Mouse (Mus musculus): Measurements from ENCODE around the gene Vsx1. TPM values are rescaled to one million over a fixed set of nuclear protein-coding genes. Genes with fewer than 3 reads are reported as not detected.

Gene Vsx1
- total RNA-seq, 2 experiments from 2014 or later = 0.11 TPM; not detected in 1

DNA sequence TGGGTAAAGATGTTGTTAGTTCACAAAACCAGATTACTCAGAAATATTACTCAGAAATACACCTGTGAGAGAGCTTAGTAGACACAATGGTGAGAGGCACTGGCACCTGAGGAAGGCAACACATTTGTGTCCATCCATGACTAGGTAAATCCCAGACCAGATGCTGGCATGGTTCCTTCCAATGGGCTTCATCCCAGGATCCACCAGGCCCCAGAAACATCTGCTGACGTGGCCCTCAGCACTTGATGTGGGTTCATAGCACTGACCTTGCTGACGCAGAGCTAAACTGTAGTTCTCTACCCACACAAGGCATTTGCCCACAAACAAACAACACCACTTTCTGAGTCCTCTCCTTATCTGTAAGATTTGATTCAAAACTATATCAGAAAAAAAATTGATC, 34.3 kb downstream of the Vsx1 start:
- intact Hi-C loops (cut with DNase I) = no loop called here
- no peak for TF ChIP-seq CTCF (IDR thresholded peaks at IDR 0.05)
- DNase-seq (ENCODE audit: extremely low spot score in 1 of 2, low spot score in 2 of 2) = no peak
- no peak overlapping the region for H3K4me3 ChIP-seq
- H3K27ac ChIP-seq = no peak overlapping the region

DNA sequence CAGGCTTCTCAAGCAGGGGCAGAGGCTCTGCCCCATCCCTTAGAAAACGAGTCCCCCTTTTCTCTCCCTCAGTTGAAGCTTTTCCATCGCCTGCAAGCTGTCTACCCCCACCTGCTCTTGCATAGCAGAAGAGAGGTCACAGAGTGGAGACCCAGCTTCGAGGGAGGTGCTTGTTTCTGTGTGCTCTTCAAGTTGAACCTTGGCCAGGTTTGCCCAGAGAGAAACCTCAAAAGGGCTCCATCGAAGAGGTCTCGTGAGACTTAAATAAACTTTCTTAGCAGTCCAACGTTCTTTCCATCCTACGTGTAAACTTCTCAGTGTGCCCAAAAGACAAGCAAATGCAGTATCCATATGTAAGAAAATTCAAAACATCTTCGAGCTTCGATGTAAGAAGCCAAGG, 37.8 kb downstream of the Vsx1 start:
- intact Hi-C loops (cut with DNase I) = no loop called here
- no peak for DNase-seq (ENCODE audit: extremely low spot score in 1 of 2, low spot score in 2 of 2)
- Histone ChIP-seq H3K27ac (no peak overlapping the region), H3K4me3 (no peak overlapping the region)
- TF ChIP-seq CTCF (IDR thresholded peaks at IDR 0.05) = no peak

DNA sequence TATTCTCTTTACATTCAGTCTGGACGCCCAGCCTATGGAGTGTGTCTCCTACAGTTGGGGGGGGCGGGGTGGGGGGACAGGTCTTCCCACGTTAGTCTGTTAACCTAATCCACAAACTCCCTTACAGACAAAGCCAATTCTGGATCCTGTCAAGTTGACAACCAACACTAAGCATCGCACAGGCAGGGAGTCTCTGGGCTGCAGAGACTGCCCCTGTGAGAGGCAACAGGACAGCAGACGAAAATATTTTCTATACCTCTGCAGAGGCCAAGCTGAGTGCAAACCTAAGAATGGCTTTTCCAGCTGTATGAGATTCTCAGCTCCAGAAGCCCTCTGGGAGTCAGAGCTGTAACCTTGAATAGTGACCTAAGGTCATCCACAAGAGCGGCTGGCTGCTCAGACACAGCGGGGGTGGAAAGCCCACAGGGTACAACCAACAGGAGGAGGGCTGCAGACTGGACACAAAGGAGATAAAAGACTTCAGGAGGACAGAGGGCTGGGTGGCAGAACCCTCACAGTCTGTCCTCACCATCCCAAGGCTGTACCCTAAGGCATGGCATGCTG, 38.6 kb downstream of the Vsx1 start:
- Histone ChIP-seq H3K27ac (no peak overlapping the region), H3K4me3 (no peak overlapping the region)
- DNase-seq (ENCODE audit: extremely low spot score in 1 of 2, low spot score in 2 of 2) = no peak
- intact Hi-C loops (cut with DNase I) = no loop called here
- TF ChIP-seq CTCF (IDR thresholded peaks at IDR 0.05) = no peak

DNA sequence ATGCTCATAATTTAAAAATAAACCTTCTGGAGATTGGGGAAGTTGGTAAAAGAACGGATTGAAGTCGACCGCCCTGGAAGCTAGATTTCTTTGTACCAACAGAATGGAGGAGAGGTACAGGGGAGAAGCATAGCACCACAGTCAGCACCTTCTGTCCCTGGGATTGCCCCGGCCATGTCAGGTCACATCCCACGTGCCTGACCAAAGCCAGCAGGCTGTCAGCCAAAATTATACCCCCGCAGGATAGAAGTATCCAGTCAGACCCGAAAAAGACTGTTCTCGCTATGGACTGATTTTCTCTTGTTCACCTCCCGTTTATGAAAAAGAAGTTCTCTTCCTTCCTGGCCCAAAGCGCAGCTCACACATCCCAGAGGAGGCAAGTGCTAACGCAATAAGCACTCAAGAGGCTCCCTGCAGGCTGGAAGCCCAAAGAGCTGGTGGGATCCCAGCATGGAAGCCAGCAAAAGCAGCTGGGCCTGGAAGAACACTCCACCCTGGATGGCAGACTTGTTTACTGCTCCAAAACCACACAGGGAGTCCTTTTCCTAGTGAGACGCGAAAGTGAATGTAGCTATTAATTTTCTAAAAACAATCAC, 40.8 kb downstream of the Vsx1 start:
- TF ChIP-seq CTCF (IDR thresholded peaks at IDR 0.05) = no peak
- Histone ChIP-seq H3K27ac (peak overlapping the region; percentile 75), H3K4me3 (no peak overlapping the region)
- no peak for DNase-seq (ENCODE audit: extremely low spot score in 1 of 2, low spot score in 2 of 2)
- intact Hi-C loops (cut with DNase I) = no loop called here

DNA sequence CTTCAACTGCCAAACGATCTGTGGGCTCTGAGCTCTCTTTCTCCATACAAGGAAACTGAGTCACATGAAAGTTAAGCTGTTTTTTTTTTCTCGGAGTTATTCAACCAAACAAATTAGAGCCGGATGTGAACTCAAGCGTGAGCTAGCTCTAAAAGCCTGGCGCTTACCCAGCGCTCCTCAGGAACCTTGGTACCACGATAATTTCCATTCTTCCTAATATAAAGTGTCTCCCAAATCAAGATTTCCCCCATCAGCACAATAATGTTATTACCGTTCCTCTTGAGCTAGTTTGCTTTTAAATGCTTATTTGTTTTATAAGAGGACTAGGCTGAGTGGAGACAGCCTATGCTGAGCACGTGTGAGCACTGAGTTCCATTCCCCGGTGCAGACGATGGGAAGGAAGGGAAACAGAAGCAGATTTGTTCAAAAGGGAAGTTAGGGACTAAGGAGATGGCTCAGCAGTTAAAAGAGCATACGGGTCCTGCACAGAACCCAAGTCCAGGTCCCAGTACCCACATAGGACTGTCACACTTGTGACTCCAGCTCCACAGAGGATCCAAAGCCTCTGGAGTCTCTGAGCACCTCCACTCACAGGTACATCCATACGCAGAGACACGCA, 41.4 kb downstream of the Vsx1 start:
- Histone ChIP-seq H3K4me3 (no peak overlapping the region), H3K27ac (peak overlapping the region; percentile 75)
- TF ChIP-seq CTCF (IDR thresholded peaks at IDR 0.05) = no peak
- no peak for DNase-seq (ENCODE audit: extremely low spot score in 1 of 2, low spot score in 2 of 2)
- intact Hi-C loops (cut with DNase I) = no loop called here

DNA sequence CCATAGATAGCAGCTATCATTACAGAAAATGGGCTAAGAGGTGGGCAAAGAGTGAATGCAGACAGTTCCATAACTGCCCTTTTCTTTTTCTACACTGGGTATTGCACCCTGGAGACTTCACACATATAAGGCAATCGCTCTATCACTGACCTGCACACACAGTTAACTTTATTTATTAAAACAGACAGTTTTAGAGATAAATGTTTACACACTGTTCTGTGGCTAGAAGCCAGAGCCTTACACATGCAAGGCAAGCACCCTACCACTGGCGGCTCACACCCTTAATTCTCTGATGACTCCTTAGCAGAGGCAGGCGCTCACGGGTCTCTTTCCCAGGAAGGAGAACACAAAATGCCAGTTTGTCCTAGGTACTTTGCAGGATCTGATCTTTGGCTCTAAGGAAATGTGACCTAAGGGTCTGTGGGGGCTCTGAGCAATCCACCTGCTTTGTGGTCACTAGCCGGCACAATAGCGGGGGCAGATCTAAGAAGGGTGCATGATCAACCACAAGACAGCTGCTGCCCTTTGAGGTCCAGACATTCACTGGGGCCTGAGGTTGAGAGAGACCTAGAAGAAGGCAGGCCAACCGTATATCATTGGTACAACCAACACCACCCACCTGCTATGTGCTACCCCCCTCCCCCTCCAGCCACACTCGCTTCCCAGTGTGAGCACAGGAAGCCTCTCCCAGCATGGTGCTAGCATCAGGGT, 42.6 kb downstream of the Vsx1 start:
- Histone ChIP-seq H3K27ac (no peak overlapping the region), H3K4me3 (no peak overlapping the region)
- DNase-seq (ENCODE audit: extremely low spot score in 1 of 2, low spot score in 2 of 2) = no peak
- TF ChIP-seq CTCF (IDR thresholded peaks at IDR 0.05) = no peak
- intact Hi-C loops (cut with DNase I) = no loop called here

GRCm38 (mm10) chr2:150645225-150645624, 43.9 kb downstream of the Vsx1 start:
- intact Hi-C loops (cut with DNase I) = no loop called here
- DNase-seq (ENCODE audit: extremely low spot score in 1 of 2, low spot score in 2 of 2) = no peak
- Histone ChIP-seq H3K27ac (peak overlapping the region; percentile 55; the same call in 1 of the 2 replicates), H3K4me3 (no peak overlapping the region)
- TF ChIP-seq CTCF (IDR thresholded peaks at IDR 0.05) = no peak

- TF ChIP-seq CTCF (IDR thresholded peaks at IDR 0.05) = no peak
- intact Hi-C loops (cut with DNase I) = no loop called here
- peak; percentile 22 to 67 for DNase-seq (ENCODE audit: extremely low spot score in 1 of 2, low spot score in 2 of 2)
- Histone ChIP-seq H3K4me3 (no peak overlapping the region), H3K27ac (peak overlapping the region; percentile 74)
These were observed 45.3 kb downstream of the Vsx1 start for GRCm38 (mm10) chr2:150643726-150644415.

GRCm38 (mm10) chr2:150643166-150643565, 46.0 kb downstream of the Vsx1 start:
- no peak for TF ChIP-seq CTCF (IDR thresholded peaks at IDR 0.05)
- DNase-seq (ENCODE audit: extremely low spot score in 1 of 2, low spot score in 2 of 2) = no peak
- intact Hi-C loops (cut with DNase I) = no loop called here
- Histone ChIP-seq H3K4me3 (no peak overlapping the region), H3K27ac (peak overlapping the region; percentile 74)

- Histone ChIP-seq H3K4me3 (no peak overlapping the region), H3K27ac (no peak overlapping the region)
- no peak for TF ChIP-seq CTCF (IDR thresholded peaks at IDR 0.05)
- intact Hi-C loops (cut with DNase I) = no loop called here
- DNase-seq (ENCODE audit: extremely low spot score in 1 of 2, low spot score in 2 of 2) = no peak
These were observed 50.8 kb downstream of the Vsx1 start for GRCm38 (mm10) chr2:150638370-150638733.

DNA sequence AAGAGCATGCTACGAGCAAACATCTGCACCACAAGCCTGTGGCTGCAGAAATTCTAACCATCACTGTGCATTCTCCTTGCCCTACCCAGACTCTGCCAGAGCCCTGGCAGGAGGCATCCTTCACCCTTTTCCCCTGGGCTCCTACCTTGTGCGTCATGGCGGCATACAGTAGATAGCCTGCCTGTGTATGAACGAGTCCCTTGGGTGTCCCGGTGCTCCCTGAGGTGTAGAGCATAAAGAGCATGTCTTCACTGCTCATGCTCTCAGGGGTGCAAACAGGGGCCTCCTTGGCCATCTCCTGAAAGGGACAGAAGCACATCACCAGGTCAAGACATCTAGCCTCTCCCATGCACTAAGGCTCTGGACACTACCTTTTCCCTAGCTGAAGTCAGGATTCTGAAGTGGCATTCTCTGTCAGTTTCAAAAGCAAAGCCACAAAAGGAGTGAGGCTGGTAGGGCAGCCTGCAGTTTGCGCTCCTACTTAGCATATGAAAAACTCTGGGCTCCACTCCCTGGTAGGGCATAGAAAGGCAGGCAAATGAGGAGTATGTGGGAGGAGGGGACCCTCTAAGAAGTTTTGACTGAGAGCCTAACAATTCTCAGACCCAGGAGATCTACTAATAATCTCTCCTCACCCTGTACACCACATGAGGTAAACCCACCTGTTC, 51.3 kb downstream of the Vsx1 start:
- no peak overlapping the region for H3K4me3 ChIP-seq
- intact Hi-C loops (cut with DNase I) = no loop called here
- no peak for DNase-seq (ENCODE audit: extremely low spot score in 1 of 2, low spot score in 2 of 2)
- H3K27ac ChIP-seq = 0 out of 2 replicates have a peak overlapping the region, but pooled peaks have one; percentile 17
- no peak for TF ChIP-seq CTCF (IDR thresholded peaks at IDR 0.05)

Measured in left cerebral cortex, adult 2 months (tissue).